Mouse (Mus musculus) embryo, embryonic 11 days (tissue): Measurements from ENCODE around the gene Chpf2.

Source experiments
- DNase-seq: peaks from one replicate; pipeline ENCODE4 v3.0.0-alpha.2; 2015

The Chpf2 gene

GRCm38 (mm10) chr5:24591796-24592470, 5.4 kb downstream of the Chpf2 start:
- DNase-seq = no peak

- no peak for DNase-seq
Observed at GRCm38 (mm10) chr5:24592471-24593160, 6.1 kb downstream of the Chpf2 start.

GRCm38 (mm10) chr5:24593230-24593629, 6.7 kb downstream of the Chpf2 start:
- no peak for DNase-seq

DNA sequence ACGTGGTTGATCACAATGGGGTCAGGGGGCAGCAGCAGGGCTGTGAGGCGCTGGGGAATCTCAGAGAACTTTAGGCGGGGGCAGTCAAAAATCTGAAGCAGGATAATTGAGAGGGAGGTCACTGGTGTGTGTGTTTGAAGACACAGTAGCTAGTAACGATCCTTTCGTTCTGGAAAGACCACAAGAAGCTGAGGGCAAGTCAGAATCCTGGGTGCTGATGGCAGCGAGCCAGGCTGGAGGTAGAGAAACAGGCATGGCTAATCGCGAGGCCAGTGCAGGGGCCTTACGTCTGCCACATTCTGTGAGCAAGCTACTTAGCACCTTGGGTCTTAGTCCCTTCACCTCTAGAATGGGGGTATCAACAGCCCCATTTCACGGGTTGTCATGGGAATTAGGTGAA, 7.4 kb downstream of the Chpf2 start:
- DNase-seq = no peak

DNA sequence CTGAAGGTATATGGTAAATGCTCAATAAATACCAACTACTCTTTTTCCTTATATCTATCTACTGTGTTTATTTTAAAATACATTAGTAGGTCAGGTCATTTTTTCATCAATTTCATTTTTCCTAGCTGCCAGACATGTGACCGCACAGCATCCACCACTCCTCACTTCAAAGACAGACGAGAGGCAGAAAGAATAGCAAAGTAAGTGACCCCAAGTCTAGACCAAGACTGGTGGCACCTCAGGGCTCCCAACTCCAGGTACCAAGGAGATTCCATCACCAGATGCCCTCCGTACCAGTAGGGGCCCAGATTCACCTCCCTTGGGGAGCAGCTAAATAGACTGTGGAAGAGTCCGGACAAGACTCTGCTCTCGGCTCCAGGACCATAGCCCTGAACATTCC, 7.8 kb downstream of the Chpf2 start:
- DNase-seq = no peak

DNA sequence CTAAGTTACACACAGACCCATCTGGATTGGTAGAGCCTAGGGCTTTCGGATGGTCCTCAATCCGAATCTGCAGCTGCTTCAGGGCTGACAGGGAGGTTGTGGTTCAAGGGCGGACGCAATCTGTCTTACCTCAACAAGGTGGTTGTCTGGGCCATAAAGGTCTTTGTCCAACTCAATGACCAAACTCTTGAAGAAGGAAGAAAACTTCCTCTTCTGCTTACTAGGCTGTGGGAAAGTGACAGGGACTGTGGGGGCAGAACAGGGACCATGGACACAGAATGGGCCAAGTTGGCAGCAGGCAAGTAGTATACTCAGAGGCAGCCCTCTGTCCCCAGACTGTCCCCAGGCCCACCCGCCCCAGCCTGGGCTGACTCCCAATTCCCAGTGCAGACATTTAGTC, 8.7 kb downstream of the Chpf2 start:
- DNase-seq = no peak

- no peak for DNase-seq
Observed at GRCm38 (mm10) chr5:24595786-24596380, 9.3 kb downstream of the Chpf2 start.

DNA sequence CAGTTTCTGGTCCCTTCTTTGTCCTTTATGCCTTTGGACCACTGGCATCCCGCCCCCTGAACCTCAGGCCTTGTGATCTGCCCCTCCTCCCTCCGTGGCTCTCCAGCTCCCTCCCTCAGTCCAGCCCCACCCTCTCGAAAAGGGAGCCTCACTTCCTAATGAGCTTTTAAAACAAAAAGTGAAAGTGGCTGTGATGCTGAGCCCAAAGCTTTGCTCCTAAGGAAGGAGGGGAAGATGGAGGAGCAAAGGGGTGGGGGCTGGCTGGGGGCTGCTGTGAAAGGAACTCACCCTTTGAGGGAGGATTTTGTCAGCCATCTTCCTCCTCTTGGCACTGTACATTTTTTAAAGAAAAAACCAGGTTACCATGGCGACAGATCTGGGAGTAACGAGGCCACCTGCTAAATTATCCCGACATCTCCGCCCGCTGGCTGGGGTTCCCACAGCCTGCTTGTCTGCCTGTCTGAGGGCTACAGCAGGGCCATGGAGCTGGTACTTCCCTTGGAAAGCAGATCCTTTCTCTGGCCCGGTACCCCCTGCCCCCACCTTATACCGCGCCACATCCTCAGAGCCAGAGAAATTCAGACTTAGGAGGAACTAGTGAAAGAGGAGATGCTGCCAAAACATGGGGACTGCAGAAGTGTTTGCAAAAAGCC, 10.1 kb downstream of the Chpf2 start:
- peak; percentile 78 for DNase-seq

- peak; percentile 85 for DNase-seq
Observed at GRCm38 (mm10) chr5:24597221-24597728, 10.7 kb downstream of the Chpf2 start.

- no peak for DNase-seq
Observed at GRCm38 (mm10) chr5:24597901-24598569, 11.5 kb downstream of the Chpf2 start.

DNA sequence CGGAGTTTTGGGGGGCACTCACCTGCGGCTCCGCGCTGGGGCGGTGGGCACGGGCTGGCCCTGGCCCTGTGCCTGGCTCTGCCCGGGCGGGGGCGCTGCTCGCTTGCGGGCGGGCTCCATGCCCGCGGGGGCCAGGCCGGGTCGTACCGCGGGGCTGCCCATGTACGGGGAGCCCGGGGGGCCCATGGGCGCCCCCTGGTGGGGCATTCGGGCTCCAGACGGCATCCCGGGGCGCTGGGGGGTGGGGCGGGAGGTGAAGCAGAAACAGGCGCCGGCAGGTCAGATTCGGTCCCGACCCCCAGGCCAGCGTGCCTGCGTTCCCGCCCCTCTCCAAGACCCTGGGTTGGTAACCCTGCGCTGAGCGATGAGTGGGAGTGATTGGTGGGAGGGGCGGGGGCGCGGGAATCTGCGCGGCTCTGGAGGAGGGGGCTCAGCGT, 12.0 kb downstream of the Chpf2 start:
- peak; percentile 82 for DNase-seq

DNA sequence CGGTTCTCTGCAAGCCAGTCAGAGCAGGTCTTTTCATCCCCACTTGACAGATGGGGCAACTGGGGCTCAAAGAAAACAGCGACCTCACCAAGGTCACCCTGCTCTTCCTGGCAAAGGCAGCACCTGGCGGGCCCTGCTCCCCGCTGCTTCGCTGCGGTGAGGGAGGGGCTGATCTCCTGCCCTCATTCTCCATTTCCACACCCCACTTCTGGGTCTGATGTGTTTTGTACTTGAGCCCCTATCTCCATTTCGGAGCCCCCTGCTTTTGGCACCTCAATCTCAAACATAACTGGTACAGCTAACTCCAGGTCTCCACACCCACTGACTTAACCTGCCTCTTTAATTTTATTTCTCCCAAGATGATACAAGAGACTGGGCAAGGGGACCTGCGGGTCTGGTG, 12.6 kb downstream of the Chpf2 start:
- no peak for DNase-seq

DNA sequence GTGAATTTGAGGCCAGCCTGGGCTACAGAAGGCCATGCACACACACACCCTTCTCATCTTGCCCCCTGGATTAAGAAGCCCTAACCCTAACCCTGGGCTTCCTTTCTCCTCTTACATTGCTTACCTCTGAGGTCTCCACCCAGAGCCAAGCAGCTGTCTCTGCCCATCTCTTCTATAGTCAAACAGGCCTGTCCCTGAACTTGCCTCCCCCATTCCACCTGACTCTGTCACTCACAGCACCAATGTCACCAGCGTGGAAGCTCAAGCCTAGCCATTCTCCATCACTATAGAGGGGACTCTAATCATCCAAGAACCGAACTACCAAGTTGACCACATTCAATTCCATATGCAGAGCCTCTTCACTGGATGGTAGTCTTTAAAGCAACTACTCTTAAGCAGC, 13.7 kb downstream of the Chpf2 start:
- DNase-seq = no peak

GRCm38 (mm10) chr5:24601071-24601835, 14.7 kb downstream of the Chpf2 start:
- DNase-seq = peak; percentile 61

DNA sequence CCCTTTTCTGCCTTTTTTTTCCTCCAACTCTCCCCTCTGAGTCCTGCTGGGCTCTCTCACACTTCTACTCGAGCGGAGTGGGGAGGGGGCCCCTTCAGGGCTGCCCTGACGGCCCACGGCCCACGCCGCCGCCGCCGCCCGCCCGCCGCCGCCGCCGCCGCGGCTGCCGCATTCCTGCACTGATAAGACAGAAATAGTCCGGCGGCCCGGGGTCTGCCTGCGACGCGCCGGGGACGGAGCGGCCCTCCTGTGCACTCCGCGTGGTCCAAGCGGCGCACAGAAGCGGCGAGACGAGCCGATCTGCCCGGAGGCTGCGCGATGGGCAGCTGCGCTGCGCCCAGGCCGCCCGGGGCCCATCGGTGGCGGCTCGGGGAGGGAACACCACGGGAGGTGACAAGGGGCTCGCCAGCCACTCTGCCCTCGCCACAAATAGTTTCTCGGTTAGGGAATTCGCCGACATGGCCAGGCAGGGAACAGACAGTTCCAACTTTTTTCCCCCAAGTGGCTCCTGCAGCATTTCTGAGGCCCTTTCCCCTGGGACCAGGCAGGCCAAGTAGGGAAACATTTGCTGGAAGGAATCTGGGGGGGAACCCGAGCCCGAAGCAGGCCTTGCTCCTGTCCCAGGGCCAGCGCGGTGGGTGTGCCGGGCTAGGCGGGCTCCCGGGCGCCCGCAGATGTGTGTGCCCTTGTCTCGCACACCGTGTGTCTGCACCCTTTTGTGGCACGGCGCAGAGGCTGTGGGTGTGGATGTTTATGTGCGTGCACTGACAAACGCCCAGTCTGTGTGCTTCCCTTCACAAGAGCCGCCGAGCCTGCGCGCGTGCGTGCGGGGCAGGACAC, 15.6 kb downstream of the Chpf2 start:
- DNase-seq = peak; percentile 83

- DNase-seq = peak; percentile 92
Observed at GRCm38 (mm10) chr5:24602751-24603343, 16.3 kb downstream of the Chpf2 start.

DNA sequence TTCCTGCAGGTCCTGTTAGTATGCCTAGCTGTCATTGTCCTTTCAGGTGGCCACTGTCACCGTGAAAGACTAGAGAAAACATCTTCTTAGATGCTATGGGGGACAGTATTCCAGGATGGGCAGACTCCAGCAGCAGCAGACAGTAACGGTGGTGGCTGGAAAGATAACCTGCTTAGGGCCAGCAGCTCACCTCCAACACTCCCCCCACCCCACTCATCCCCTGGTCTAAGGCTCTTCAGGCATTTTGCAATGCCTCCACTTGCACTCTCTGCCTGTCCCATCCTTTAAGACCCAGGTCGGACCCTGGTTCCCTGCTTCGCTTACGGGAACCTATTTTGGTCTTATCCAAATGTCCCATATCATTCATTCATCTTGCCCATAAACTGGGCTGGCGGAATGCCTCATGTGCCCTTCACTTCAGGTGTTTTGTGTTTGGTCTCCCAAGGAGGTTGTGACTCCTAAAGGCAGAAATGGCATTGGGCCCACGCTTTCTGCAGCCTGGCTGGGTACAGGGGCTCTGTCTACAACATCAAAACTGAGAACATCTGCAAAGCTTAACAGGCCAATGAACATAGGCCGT, 17.0 kb downstream of the Chpf2 start:
- DNase-seq = no peak

- no peak for DNase-seq
Observed at GRCm38 (mm10) chr5:24604080-24604655, 17.6 kb downstream of the Chpf2 start.

DNA sequence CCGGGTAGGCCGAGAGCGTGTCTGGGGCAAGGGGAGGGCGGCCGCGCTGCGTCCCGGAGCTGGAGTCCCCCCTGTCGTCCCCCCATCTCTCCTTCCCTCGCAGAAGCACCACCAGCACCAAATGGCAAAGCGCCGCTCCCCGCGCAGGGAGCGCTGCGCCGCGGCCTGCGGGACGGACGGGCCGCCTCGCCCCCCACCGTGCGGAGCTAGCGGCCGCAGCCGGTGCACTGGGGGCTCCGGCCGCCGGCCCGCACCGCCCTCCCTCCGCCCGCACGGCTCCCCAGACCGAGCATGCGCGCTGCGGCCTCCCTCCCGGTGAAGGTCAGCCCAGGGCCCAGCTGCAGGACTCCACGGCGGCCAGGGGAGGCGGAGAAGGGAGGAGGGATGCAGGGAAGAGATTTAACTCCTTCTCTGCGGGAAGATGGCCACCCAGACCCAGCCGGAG, 18.1 kb downstream of the Chpf2 start:
- DNase-seq = peak; percentile 93
